Mouse (Mus musculus) forebrain, embryonic 14.5 days (tissue): ENCODE data around the gene Hist1h4c. TPM values are rescaled to one million over a fixed set of nuclear protein-coding genes. Genes with fewer than 3 reads are reported as not detected.

Source experiments
- ATAC-seq: fragments of 200-750 bp; cut with Nextera tagmentation; 2 replicates; pipeline ENCODE4 v1.8.0; 2017; ENCODE audit warnings: mild to moderate bottlenecking, moderate library complexity
- DNase-seq: peaks from one replicate; pipeline ENCODE4 v3.0.0-alpha.2; 2015; ENCODE audit warnings: low spot score
- H3K27ac ChIP-seq: fragments of 300-500 bp; sonication (generic); 2 replicates; pipeline ENCODE4 v1.5.1; 2014; ENCODE audit warnings: low read depth, mild to moderate bottlenecking, control low read depth, low read length, moderate library complexity
- H3K27me3 ChIP-seq: fragments of 300-500 bp; sonication (generic); replicated peaks from 2 replicates; pipeline ENCODE4 v1.6.1; 2014; ENCODE audit warnings: low read length, control low read depth, mixed read lengths; ENCODE audit not compliant: control insufficient read depth, insufficient read depth
- H3K36me3 ChIP-seq: fragments of 300-500 bp; sonication (generic); 2 replicates; pipeline ENCODE4 v1.6.1; 2014; ENCODE audit warnings: low read length, control low read depth; ENCODE audit not compliant: control insufficient read depth, insufficient read depth
- H3K4me1 ChIP-seq: fragments of 300-500 bp; sonication (generic); 2 replicates; pipeline ENCODE4 v1.6.1; 2014; ENCODE audit warnings: antibody characterized with exemption, low read length, control low read depth; ENCODE audit not compliant: control insufficient read depth, insufficient read depth
- H3K4me2 ChIP-seq: fragments of 300-500 bp; sonication (generic); 2 replicates; pipeline ENCODE4 v1.6.1; 2014; ENCODE audit warnings: mild to moderate bottlenecking, control low read depth, low read length
- H3K4me3 ChIP-seq: fragments of 300-500 bp; sonication (generic); 2 replicates; pipeline ENCODE4 v1.5.1; 2014; ENCODE audit warnings: low read depth, low read length, control low read depth
- H3K9ac ChIP-seq: fragments of 300-500 bp; sonication (generic); 2 replicates; pipeline ENCODE4 v1.6.1; 2014; ENCODE audit warnings: mild to moderate bottlenecking, low read length, control low read depth, moderate library complexity
- H3K9me3 ChIP-seq: fragments of 300-500 bp; sonication (generic); replicated peaks from 2 replicates; pipeline ENCODE4 v1.6.1; 2016; ENCODE audit warnings: low read length, control low read depth, mixed read lengths; ENCODE audit not compliant: control insufficient read depth
- WGBS: fragments of 180-500 bp; shearing (Covaris S2); extraction: QIAGEN DNeasy Blood & Tissue Kit; methylation state at CpG from one replicate; pipeline ENCODE4 v1.1.7; 2014; 5-methylcytosine and 5-hydroxymethylcytosine counted together
- polyA plus RNA-seq: library from polyadenylated mRNA; unstranded; fragments of >200 nt; fragmentation: Nextera tagmentation; extraction: Ambion mirVana; gene quantifications from 2 replicates; pipeline ENCODE4 v1.2.1, GENCODE M21; 2014

The Hist1h4c gene
- polyA plus RNA-seq, 1 experiment from 2014 or later = 6.5 TPM

DNA sequence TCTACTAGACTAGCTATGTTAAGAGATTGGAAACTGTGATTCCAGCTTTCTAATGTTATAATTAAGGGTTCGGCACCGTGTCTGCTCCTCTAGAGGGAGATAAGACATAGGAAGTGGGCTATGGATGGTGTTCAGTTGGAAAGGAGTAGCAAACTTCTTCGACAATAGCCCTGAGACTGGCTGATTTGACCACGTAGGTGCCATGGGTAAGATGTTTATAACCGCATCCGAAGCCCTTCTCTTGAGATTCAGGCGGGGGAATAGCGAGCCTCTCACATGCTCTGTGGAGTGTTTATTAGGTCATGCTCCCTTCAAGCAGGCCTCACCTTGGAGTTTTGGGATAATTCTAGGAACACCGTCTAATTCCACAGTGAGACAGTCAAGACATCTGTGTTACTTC, 3.3 kb downstream of the Hist1h4c start:
- ATAC-seq = no peak
- Histone ChIP-seq H3K36me3 (no peaks in the 10 kb centered on the region), H3K27ac (no peak overlapping the region), H3K4me1 (0 out of 2 replicates have a peak, but pooled peaks cover 6% of the 10 kb centered on the region), H3K9ac (no peak overlapping the region), H3K4me2 (no peak overlapping the region), H3K9me3 (no peaks in the 10 kb centered on the region), H3K27me3 (no peaks in the 10 kb centered on the region), H3K4me3 (no peak overlapping the region)
- no peak for DNase-seq
- WGBS = 93% methylated on average over 9 of the region's 9 CpGs

DNA sequence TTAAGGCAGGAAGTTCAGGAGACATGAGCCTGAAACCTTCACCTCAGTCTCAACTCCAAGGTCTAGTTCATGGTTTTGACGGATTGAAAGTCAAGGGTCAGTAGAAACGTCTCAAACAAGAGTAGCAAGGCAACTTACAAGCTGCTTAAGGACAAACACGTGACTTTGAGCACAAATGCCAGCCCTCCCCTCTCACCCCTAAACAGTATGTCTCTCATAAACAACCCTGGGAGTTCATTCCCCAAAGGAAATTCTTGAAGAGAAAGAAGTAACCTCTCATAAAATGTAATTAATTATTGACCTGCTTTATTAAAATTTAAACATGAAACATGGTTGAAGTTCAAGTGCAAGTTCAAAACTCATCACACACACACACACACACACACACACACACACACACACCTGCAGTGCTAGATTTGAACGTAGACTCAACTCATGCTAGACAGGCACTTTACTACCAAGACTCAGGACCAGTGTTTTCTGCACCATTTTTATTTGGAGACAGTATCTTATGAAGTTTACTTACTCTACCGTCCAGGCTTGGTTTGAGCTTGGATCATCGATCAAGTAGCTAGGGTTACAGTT, 4.3 kb downstream of the Hist1h4c start:
- Histone ChIP-seq H3K9ac (no peak overlapping the region), H3K9me3 (no peaks in the 10 kb centered on the region), H3K36me3 (no peaks in the 10 kb centered on the region), H3K4me1 (0 out of 2 replicates have a peak, but pooled peaks cover 5% of the 10 kb centered on the region), H3K27me3 (no peaks in the 10 kb centered on the region), H3K27ac (no peak overlapping the region), H3K4me3 (no peak overlapping the region), H3K4me2 (no peak overlapping the region)
- DNase-seq (no peak), ATAC-seq (no peak)
- WGBS = 86% methylated on average over 6 of the region's 6 CpGs

GRCm38 (mm10) chr13:23689459-23689858, 8.8 kb downstream of the Hist1h4c start:
- Histone ChIP-seq H3K9me3 (no peaks in the 10 kb centered on the region), H3K4me3 (no peak overlapping the region), H3K27me3 (no peaks in the 10 kb centered on the region), H3K36me3 (no peaks in the 10 kb centered on the region), H3K9ac (no peak overlapping the region), H3K4me1 (peaks cover 6% of the 10 kb centered on the region; the same call in 1 of the 2 replicates), H3K4me2 (no peak overlapping the region), H3K27ac (no peak overlapping the region)
- DNase-seq (no peak), ATAC-seq (no peak)
- 84% methylated on average over 2 of the region's 2 CpGs for WGBS

- H3K4me3 ChIP-seq = no peak overlapping the region
- 83% methylated on average over 2 of the region's 2 CpGs for WGBS
- H3K27ac ChIP-seq = no peak overlapping the region
- ATAC-seq (no peak), DNase-seq (no peak)
- H3K4me1 ChIP-seq = peaks cover 6% of the 10 kb centered on the region; the same call in 1 of the 2 replicates
- H3K36me3 ChIP-seq = no peaks in the 10 kb centered on the region
- H3K4me2 ChIP-seq = no peak overlapping the region
- no peak overlapping the region for H3K9ac ChIP-seq
- no peaks in the 10 kb centered on the region for H3K27me3 ChIP-seq
- H3K9me3 ChIP-seq = no peaks in the 10 kb centered on the region
Measured at GRCm38 (mm10) chr13:23688956-23689355, 9.3 kb downstream of the Hist1h4c start.

DNA sequence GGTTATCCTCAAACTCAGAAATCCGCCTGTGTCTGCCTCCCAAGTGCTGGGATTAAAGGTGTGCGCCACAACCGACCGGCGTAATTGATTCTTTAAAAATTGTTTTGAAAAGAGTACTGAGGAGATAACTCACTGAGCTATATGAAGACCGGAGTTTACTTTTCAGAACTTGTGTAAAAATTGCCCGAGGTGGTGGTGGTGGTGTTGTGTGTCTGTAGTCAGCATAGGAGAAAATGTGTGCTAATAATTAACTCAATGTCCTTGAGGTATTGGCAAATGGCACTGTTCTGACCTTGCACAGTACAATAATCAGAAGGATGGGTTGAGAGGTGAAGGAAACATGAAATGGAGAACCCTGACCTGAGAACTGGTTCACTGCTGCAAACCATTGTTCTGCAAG, 10.3 kb downstream of the Hist1h4c start:
- 95% methylated on average over 7 of the region's 7 CpGs for WGBS
- no peak overlapping the region for H3K4me3 ChIP-seq
- no peak for DNase-seq
- H3K4me2 ChIP-seq = no peak overlapping the region
- no peaks in the 10 kb centered on the region for H3K9me3 ChIP-seq
- no peak overlapping the region for H3K9ac ChIP-seq
- no peak overlapping the region for H3K27ac ChIP-seq
- H3K4me1 ChIP-seq = peaks cover 8% of the 10 kb centered on the region; the same call in 1 of the 2 replicates
- no peaks in the 10 kb centered on the region for H3K36me3 ChIP-seq
- ATAC-seq = no peak
- no peaks in the 10 kb centered on the region for H3K27me3 ChIP-seq

GRCm38 (mm10) chr13:23687181-23687580, 11.1 kb downstream of the Hist1h4c start:
- Histone ChIP-seq H3K27me3 (no peaks in the 10 kb centered on the region), H3K4me1 (peaks cover 11% of the 10 kb centered on the region; the same call in 1 of the 2 replicates), H3K36me3 (no peaks in the 10 kb centered on the region), H3K4me3 (no peak overlapping the region), H3K27ac (no peak overlapping the region), H3K4me2 (no peak overlapping the region), H3K9me3 (no peaks in the 10 kb centered on the region), H3K9ac (no peak overlapping the region)
- DNase-seq = no peak
- 74% methylated on average over 4 of the region's 4 CpGs for WGBS
- no peak for ATAC-seq

- peaks cover 11% of the 10 kb centered on the region; the same call in 1 of the 2 replicates for H3K4me1 ChIP-seq
- no peaks in the 10 kb centered on the region for H3K27me3 ChIP-seq
- peak; percentile 36 for DNase-seq
- H3K9ac ChIP-seq = peak overlapping the region; percentile 66
- WGBS = 29% methylated on average over 4 of the region's 4 CpGs
- H3K4me3 ChIP-seq = peak overlapping the region; percentile 42
- no peaks in the 10 kb centered on the region for H3K9me3 ChIP-seq
- H3K36me3 ChIP-seq = no peaks in the 10 kb centered on the region
- peak overlapping the region; percentile 54 for H3K4me2 ChIP-seq
- no peak for ATAC-seq
- peak overlapping the region; percentile 93 for H3K27ac ChIP-seq
Measured at GRCm38 (mm10) chr13:23685966-23686365, 12.3 kb downstream of the Hist1h4c start.

DNA sequence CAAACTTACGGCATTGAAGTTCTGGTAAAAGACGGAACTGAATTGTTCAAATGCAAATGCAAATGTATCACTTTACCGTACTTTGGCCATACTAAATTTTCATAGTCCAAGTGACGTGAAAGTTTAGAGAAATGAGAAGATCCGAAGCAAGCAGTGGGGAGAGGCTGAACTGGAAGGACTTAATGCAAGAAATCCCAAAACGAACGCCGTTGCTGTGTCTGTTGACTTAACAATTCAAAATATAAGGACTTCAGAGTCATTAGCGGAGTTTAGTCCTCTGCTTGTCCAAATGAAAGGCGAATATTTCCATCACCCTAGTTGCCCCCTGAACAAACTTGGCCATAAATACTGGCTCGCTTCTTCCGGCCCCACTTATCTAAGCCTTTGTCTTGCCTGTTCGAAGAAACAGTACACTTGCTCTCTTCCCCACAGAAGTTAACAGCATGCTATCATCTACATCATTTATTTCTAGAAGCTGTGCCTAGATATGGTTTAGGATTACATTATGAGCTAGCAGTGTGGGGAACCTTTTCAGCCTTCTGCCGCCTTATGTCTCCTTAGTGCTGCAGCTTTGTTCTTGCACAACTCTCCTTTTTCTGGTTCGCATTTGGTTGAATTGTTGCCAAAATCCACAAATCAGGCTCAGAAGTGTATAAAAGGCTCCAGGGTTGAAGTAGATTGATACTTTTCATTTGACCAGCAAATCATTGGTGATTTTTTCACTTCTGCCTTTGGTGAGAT, 13.0 kb downstream of the Hist1h4c start:
- H3K36me3 ChIP-seq = no peaks in the 10 kb centered on the region
- peaks cover 11% of the 10 kb centered on the region; the same call in 1 of the 2 replicates for H3K4me1 ChIP-seq
- peak overlapping the region; percentile 93 for H3K27ac ChIP-seq
- H3K4me3 ChIP-seq = peak overlapping the region; percentile 42
- H3K27me3 ChIP-seq = no peaks in the 10 kb centered on the region
- no peaks in the 10 kb centered on the region for H3K9me3 ChIP-seq
- peak overlapping the region; percentile 66 for H3K9ac ChIP-seq
- H3K4me2 ChIP-seq = peak overlapping the region; percentile 54
- ATAC-seq (no peak), DNase-seq (peak; percentile 70)
- 4% methylated on average over 15 of the region's 15 CpGs for WGBS
